Comparison of ENCODE assay signal across 8 mouse cellular contexts in genomic region chr19:40414798-40415475, GRCm38 (mm10).
DNase-seq lines count a peak whose midpoint lies in the region; ATAC-seq and TF ChIP-seq lines count a peak whose summit lies in the region.

No protein-coding gene starts in this region.

- intact Hi-C loops in gastrocnemius, adult 2 months (cut with DNase I), result no loop called here
- intact Hi-C loops in gastrocnemius, postnatal 36 days (cut with DNase I), result no loop called here

- no peak overlapping the region for H3K9ac ChIP-seq in kidney, embryonic 15.5 days
- H3K9ac ChIP-seq in midbrain, embryonic 13.5 days (replicated peaks), result no peak overlapping the region

- peak overlapping the region; percentile 24 for H3K27ac ChIP-seq in gastrocnemius, adult 2 months
- H3K27ac ChIP-seq in kidney, embryonic 15.5 days, result peak overlapping the region; percentile 95
- H3K27ac ChIP-seq in midbrain, embryonic 13.5 days, result peak overlapping the region; percentile 46; the same call in 1 of the 2 replicates

- H3K4me1 ChIP-seq in kidney, embryonic 15.5 days, result peaks cover 57% of the 10 kb centered on the region
- peaks cover 17% of the 10 kb centered on the region for H3K4me1 ChIP-seq in midbrain, embryonic 13.5 days (replicated peaks)

- DNase-seq in gastrocnemius, adult 2 months, result no peak
- no peak for DNase-seq in gastrocnemius, postnatal 36 days
- peak; percentile 73 for DNase-seq in forelimb bud, embryonic 11.5 days (ENCODE audit: low read depth, low spot score)
- DNase-seq in left cerebral cortex, adult 9 months (ENCODE audit: low spot score in 2 of 2), result no peak
- no peak for DNase-seq in layer of hippocampus, postnatal 10 days (ENCODE audit: low spot score in 2 of 2)
- no peak for DNase-seq in left cerebral cortex, adult 11 months (ENCODE audit: low spot score)

- ATAC-seq in kidney, embryonic 15.5 days (replicated peaks; ENCODE audit: low FRiP score), result peak; percentile 83
- ATAC-seq in midbrain, embryonic 13.5 days, result 0 out of 2 replicates have a peak, but pooled peaks have one; percentile 16

- H3K4me3 ChIP-seq in gastrocnemius, adult 2 months, result no peak overlapping the region
- H3K4me3 ChIP-seq in kidney, embryonic 15.5 days (replicated peaks), result no peak overlapping the region
- H3K4me3 ChIP-seq in midbrain, embryonic 13.5 days (replicated peaks), result no peak overlapping the region

- H3K27me3 ChIP-seq in kidney, embryonic 15.5 days, result no peaks in the 10 kb centered on the region
- no peaks in the 10 kb centered on the region for H3K27me3 ChIP-seq in midbrain, embryonic 13.5 days

- WGBS in kidney, embryonic 15.5 days, result 32% methylated on average over 11 of the region's 11 CpGs
- 59% methylated on average over 11 of the region's 11 CpGs for WGBS in midbrain, embryonic 13.5 days

- no peaks in the 10 kb centered on the region for H3K9me3 ChIP-seq in kidney, embryonic 15.5 days (replicated peaks)
- H3K9me3 ChIP-seq in midbrain, embryonic 13.5 days, result no peaks in the 10 kb centered on the region

- TF ChIP-seq CTCF in gastrocnemius, adult 2 months (IDR thresholded peaks at IDR 0.05), result no peak

- H3K36me3 ChIP-seq in kidney, embryonic 15.5 days, result no peaks in the 10 kb centered on the region
- H3K36me3 ChIP-seq in midbrain, embryonic 13.5 days, result no peaks in the 10 kb centered on the region

- peak overlapping the region; percentile 17; the same call in 1 of the 2 replicates for H3K4me2 ChIP-seq in kidney, embryonic 15.5 days
- no peak overlapping the region for H3K4me2 ChIP-seq in midbrain, embryonic 13.5 days (replicated peaks)

Comparison
In these comparisons a context has a peak if more than half of its experiments do, and no peak if none do; other contexts are left out.
1. H3K27ac ChIP-seq: peak in every context shown above with its lines; median percentile 95 in kidney, embryonic 15.5 days; 46 in midbrain, embryonic 13.5 days; 24 in gastrocnemius, adult 2 months.